Mouse (Mus musculus) forebrain, postnatal 0 days (tissue): ENCODE data around the gene Adprhl2. TPM values are rescaled to one million over a fixed set of nuclear protein-coding genes. Genes with fewer than 3 reads are reported as not detected.

Experiments
- ATAC-seq: fragments of 200-750 bp; cut with Nextera tagmentation; 2 replicates; pipeline ENCODE4 v1.8.0; 2017; ENCODE audit warnings: mild to moderate bottlenecking, moderate library complexity
- DNase-seq: peaks from one replicate; pipeline ENCODE4 v3.0.0-alpha.2; 2015
- H3K27ac ChIP-seq: fragments of 300-500 bp; sonication (generic); 2 replicates; pipeline ENCODE4 v1.5.1; 2014; ENCODE audit warnings: low read depth, mild to moderate bottlenecking, antibody characterized with exemption, low read length, moderate library complexity, mixed read lengths
- H3K27me3 ChIP-seq: fragments of 300-500 bp; sonication (generic); 2 replicates; pipeline ENCODE4 v1.6.1; 2014; ENCODE audit warnings: mild to moderate bottlenecking, low read length, mixed read lengths; ENCODE audit not compliant: insufficient read depth
- H3K36me3 ChIP-seq: fragments of 300-500 bp; sonication (generic); 2 replicates; pipeline ENCODE4 v1.6.1; 2014; ENCODE audit warnings: mild to moderate bottlenecking, moderate library complexity; ENCODE audit not compliant: insufficient read depth
- H3K4me1 ChIP-seq: fragments of 300-500 bp; sonication (generic); 2 replicates; pipeline ENCODE4 v1.6.1; 2014; ENCODE audit warnings: antibody characterized with exemption; ENCODE audit not compliant: insufficient read depth
- H3K4me2 ChIP-seq: fragments of 300-500 bp; sonication (generic); 2 replicates; pipeline ENCODE4 v1.6.1; 2014; ENCODE audit warnings: low read depth, mild to moderate bottlenecking, moderate library complexity
- H3K4me3 ChIP-seq: fragments of 300-500 bp; sonication (generic); 2 replicates; pipeline ENCODE4 v1.5.1; 2014; ENCODE audit warnings: low read depth, low read length, mixed read lengths
- H3K9ac ChIP-seq: fragments of 300-500 bp; sonication (generic); 2 replicates; pipeline ENCODE4 v1.6.1; 2014; ENCODE audit warnings: mild to moderate bottlenecking
- H3K9me3 ChIP-seq: fragments of 300-500 bp; sonication (generic); 2 replicates; pipeline ENCODE4 v1.6.1; 2016; ENCODE audit warnings: low read length
- CTCF ChIP-seq: sonication (generic); IDR thresholded peaks from 2 replicates; pipeline ENCODE4 v1.5.1; 2016; ENCODE audit warnings: antibody characterized with exemption, control low read depth, low read depth
- WGBS: fragments of 180-500 bp; shearing (Covaris S2); extraction: QIAGEN DNeasy Blood & Tissue Kit; methylation state at CpG from one replicate; pipeline ENCODE4 v1.1.7; 2014; 5-methylcytosine and 5-hydroxymethylcytosine counted together
- polyA plus RNA-seq: library from polyadenylated mRNA; unstranded; fragments of >200 nt; fragmentation: Nextera tagmentation; extraction: Ambion mirVana; gene quantifications from 2 replicates; pipeline ENCODE4 v1.2.1, GENCODE M21; 2015
- total RNA-seq: library from RNA; depleted of rRNA; stranded (reverse); fragments of >200 nt; gene quantifications from 2 replicates; pipeline ENCODE4 v1.2.3, GENCODE M21; 2014; rRNA removed

The Adprhl2 gene
- total RNA-seq (72.1 and 74.8 TPM in 2 replicates), polyA plus RNA-seq (77.8 and 83.3 TPM in 2 replicates)

- WGBS = 1% methylated on average over 79 of the region's 80 CpGs
- DNase-seq (peak; percentile 99), ATAC-seq (peak; percentile 95)
These were observed at the start of gene Adprhl2 for GRCm38 (mm10) chr4:126321111-126321853. Gene Adprhl2, minus strand, starts transcription at chr4:126321703.

DNA sequence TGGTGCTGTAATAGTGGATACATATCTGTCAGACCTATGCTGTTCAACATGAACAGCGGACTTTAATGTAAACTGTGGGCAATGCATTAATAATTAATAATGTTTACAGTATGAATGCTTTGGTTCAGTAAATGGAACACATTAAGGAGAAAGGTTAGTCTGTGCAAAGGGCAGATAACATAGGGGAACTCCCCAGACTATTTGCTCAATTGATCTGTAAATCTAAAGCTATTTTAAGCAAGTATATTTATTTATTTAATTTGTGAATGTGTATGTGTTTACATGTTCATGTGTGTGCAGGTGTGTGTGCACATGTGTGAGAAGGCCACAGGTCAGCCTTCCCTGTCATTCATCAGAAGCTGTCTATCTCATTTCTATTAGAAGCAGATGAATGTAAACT is 38.6 kb upstream of the Adprhl2 start:
- ATAC-seq (no peak), DNase-seq (no peak)
- H3K9me3 ChIP-seq = no peaks in the 10 kb centered on the region
- WGBS = 96% methylated on average over 1 of the region's 1 CpGs
- TF ChIP-seq CTCF = no peak
- H3K36me3 ChIP-seq = peaks cover 25% of the 10 kb centered on the region
- no peak overlapping the region for H3K4me2 ChIP-seq
- H3K9ac ChIP-seq = no peak overlapping the region
- H3K27me3 ChIP-seq = no peaks in the 10 kb centered on the region
- H3K4me3 ChIP-seq = no peak overlapping the region
- no peaks in the 10 kb centered on the region for H3K4me1 ChIP-seq
- H3K27ac ChIP-seq = no peak overlapping the region

More at GRCm38 (mm10) chr4:126321111-126321853, at the start of gene Adprhl2:
- Histone ChIP-seq H3K4me3 (peak within 1 kb of the TSS; percentile 83), H3K27me3 (no peaks in the 10 kb centered on the region), H3K9me3 (no peaks in the 10 kb centered on the region), H3K27ac (peak within 1 kb of the TSS; percentile 88), H3K4me1 (peaks cover 8% of the 10 kb centered on the region), H3K9ac (peak within 1 kb of the TSS; percentile 87), H3K36me3 (peaks cover 25% of the 10 kb centered on the region), H3K4me2 (peak within 1 kb of the TSS; percentile 89)
- peak; percentile 100 for TF ChIP-seq CTCF

GRCm38 (mm10) chr4:126343451-126343850 is 21.9 kb upstream of the Adprhl2 start:
- Histone ChIP-seq H3K9me3 (no peaks in the 10 kb centered on the region), H3K4me3 (no peak overlapping the region), H3K36me3 (peaks cover 23% of the 10 kb centered on the region), H3K4me2 (no peak overlapping the region), H3K27me3 (no peaks in the 10 kb centered on the region), H3K4me1 (no peaks in the 10 kb centered on the region), H3K27ac (no peak overlapping the region), H3K9ac (no peak overlapping the region)
- DNase-seq = no peak
- no peak for ATAC-seq
- 88% methylated on average over 4 of the region's 4 CpGs for WGBS
- TF ChIP-seq CTCF = no peak

DNA sequence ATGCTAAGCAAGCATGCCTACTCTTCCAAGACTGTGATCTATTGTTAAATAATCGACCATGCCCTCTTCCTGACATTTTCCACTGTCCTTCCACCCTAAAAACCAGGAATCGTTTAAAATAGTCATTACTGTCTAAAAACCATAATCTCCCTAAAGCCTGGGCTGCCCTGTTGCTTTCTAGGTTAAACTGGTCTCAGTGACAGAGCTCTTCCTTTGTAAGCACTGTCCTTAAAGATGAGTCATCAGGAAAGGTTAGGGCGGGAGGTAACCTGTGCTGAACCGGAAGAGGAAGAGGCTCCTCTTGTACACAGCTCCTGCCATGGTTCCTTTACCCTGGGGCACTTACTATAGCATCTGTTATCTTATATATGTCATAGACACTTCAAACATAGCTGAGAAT is 18.0 kb upstream of the Adprhl2 start:
- H3K27ac ChIP-seq = no peak overlapping the region
- 0 out of 2 replicates have a peak, but pooled peaks cover 2% of the 10 kb centered on the region for H3K36me3 ChIP-seq
- no peak overlapping the region for H3K4me2 ChIP-seq
- no peaks in the 10 kb centered on the region for H3K4me1 ChIP-seq
- no peak for TF ChIP-seq CTCF
- no peaks in the 10 kb centered on the region for H3K27me3 ChIP-seq
- H3K9me3 ChIP-seq = no peaks in the 10 kb centered on the region
- WGBS = 65% methylated on average over 4 of the region's 4 CpGs
- DNase-seq = no peak
- H3K9ac ChIP-seq = no peak overlapping the region
- ATAC-seq = no peak
- H3K4me3 ChIP-seq = no peak overlapping the region

DNA sequence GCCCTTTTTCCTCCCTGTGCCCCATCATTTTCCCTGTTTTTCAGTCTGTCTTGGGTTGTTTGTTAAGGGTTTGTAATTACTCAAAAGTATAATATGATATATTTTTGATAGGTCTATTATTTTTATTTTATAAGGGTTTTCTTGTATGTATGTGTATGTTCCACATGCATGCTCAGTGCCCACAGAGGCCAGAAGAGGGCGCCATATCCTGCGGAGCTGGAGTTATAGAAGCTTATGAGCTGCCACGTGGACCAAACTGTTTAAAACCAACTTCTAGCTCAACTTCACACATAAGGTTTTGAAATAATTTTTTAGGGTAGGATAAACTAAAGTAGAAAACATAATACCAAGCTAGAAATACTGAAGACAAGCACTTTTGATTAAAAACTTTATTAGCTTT is 10.9 kb upstream of the Adprhl2 start:
- DNase-seq = no peak
- 47% methylated on average over 3 of the region's 3 CpGs for WGBS

GRCm38 (mm10) chr4:126331751-126332150 is 10.2 kb upstream of the Adprhl2 start:
- no peak overlapping the region for H3K27ac ChIP-seq
- H3K27me3 ChIP-seq = no peaks in the 10 kb centered on the region
- ATAC-seq = no peak
- no peak for TF ChIP-seq CTCF
- H3K9me3 ChIP-seq = no peaks in the 10 kb centered on the region
- H3K9ac ChIP-seq = no peak overlapping the region
- H3K36me3 ChIP-seq = peaks cover 3% of the 10 kb centered on the region; the same call in 1 of the 2 replicates
- 76% methylated on average over 1 of the region's 1 CpGs for WGBS
- DNase-seq = no peak
- H3K4me2 ChIP-seq = no peak overlapping the region
- no peaks in the 10 kb centered on the region for H3K4me1 ChIP-seq
- no peak overlapping the region for H3K4me3 ChIP-seq

More for the DNA sequence above, 10.9 kb upstream of the Adprhl2 start:
- no peaks in the 10 kb centered on the region for H3K9me3 ChIP-seq
- H3K4me3 ChIP-seq = no peak overlapping the region
- no peak overlapping the region for H3K27ac ChIP-seq
- peak; percentile 35; the same call in 1 of the 2 replicates for TF ChIP-seq CTCF
- no peaks in the 10 kb centered on the region for H3K27me3 ChIP-seq
- no peak for ATAC-seq
- H3K4me2 ChIP-seq = no peak overlapping the region
- H3K4me1 ChIP-seq = no peaks in the 10 kb centered on the region
- H3K36me3 ChIP-seq = peaks cover 3% of the 10 kb centered on the region; the same call in 1 of the 2 replicates
- no peak overlapping the region for H3K9ac ChIP-seq

- H3K4me3 ChIP-seq = no peak overlapping the region
- TF ChIP-seq CTCF = no peak
- H3K4me2 ChIP-seq = no peak overlapping the region
- H3K27me3 ChIP-seq = no peaks in the 10 kb centered on the region
- H3K9me3 ChIP-seq = no peaks in the 10 kb centered on the region
- ATAC-seq = no peak
- peaks cover 3% of the 10 kb centered on the region; the same call in 1 of the 2 replicates for H3K36me3 ChIP-seq
- no peaks in the 10 kb centered on the region for H3K4me1 ChIP-seq
- no peak overlapping the region for H3K9ac ChIP-seq
- no peak overlapping the region for H3K27ac ChIP-seq
- 90% methylated on average over 4 of the region's 4 CpGs for WGBS
- DNase-seq = no peak
These were observed 8.8 kb upstream of the Adprhl2 start for GRCm38 (mm10) chr4:126330295-126330694.
